Mouse (Mus musculus) left cerebral cortex, postnatal 10 days (tissue): ENCODE results near the gene Bex4. TPM values are rescaled to one million over a fixed set of nuclear protein-coding genes. Genes with fewer than 3 reads are reported as not detected.
A peak's percentile ranks its signal among the peaks of the same experiment; 100 is the strongest.
"Not testable (repeated sequence)": the region's sequence is repeated elsewhere in the genome, so short reads cannot be mapped to it uniquely, and the experiment has no call there.

Experiments used
- DNase-seq, 2 experiments: peaks; one replicate each; pipeline ENCODE4 v3.0.0; 2021 to 2022; ENCODE audit warnings: low spot score in 2 of 2, mixed read lengths in 1 of 2; ENCODE audit errors: extremely low spot score in 1 of 2
- intact Hi-C: fragments of 180-260 bp; cut with DNase I; formaldehyde crosslinking; loops from one replicate; pipeline ENCODE4 v1.15.1; 2025
- total RNA-seq, 2 experiments: library from RNA; stranded (reverse); gene quantifications; 2 replicates each; pipeline ENCODE4 v1.2.3; 2021

The Bex4 gene
- 10 to 100 TPM; 42.2 to 47.0 TPM for total RNA-seq

- DNase-seq, intact Hi-C loops: not testable (repeated sequence)
These were observed at the start of gene Bex4 for GRCm38 (mm10) chrX:136138827-136139639. Gene Bex4 (plus strand): TSS chrX:136138996.

- intact Hi-C loops: no loop called here
- DNase-seq: no peak
These were observed 46.1 kb upstream of the Bex4 start for GRCm38 (mm10) chrX:136092497-136093279.

- intact Hi-C loops: no loop called here
- no peak for DNase-seq
These were observed 44.4 kb upstream of the Bex4 start for GRCm38 (mm10) chrX:136094421-136094820.

DNA sequence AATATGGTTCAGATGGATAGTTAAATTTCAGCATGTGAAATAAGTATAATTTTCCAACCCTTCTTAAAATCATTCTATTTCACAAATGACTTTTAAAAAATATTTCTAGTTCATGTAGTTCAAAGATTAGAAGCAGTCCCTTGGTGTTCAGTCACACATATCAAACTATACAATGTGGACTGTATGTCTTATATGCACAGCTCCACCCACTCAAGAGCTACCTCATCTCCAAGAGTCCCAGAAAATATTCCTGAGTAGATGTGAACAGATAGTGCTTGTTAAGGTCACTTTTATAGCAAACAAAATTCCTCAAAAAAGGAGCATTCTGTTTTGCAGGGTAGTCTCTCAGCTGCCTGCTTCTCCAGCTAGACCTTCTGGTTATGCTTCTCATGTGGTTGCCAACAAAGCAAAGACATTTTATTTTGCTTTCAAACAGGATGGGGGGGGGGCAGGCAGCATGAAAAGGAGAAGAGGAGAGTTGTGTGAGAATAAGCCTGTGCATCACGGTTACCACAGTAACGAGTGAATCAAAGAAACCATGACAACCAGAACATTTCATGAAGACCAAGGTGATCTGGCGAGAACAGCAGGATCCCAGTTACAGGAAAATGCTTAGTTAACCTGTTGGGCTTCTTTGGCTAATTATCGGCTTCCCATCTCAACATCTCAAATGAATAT, 34.6 kb upstream of the Bex4 start:
- no peak for DNase-seq
- intact Hi-C loops: no loop called here

GRCm38 (mm10) chrX:136104724-136105088, 34.1 kb upstream of the Bex4 start:
- DNase-seq: no peak
- intact Hi-C loops: loop anchor here (5.0 kb wide), 1 partner anchor 37 kb away; the partner anchor contains the start of gene Bex2

- intact Hi-C loops: loop anchor here (2.0 to 5.0 kb wide), 2 partner anchors 41 to 61 kb away; partner anchors contain the start of gene Bex2
- DNase-seq: peak; percentile 26 to 42
These were observed 30.9 kb upstream of the Bex4 start for GRCm38 (mm10) chrX:136107942-136108341.

GRCm38 (mm10) chrX:136115015-136115414, 23.8 kb upstream of the Bex4 start:
- no peak for DNase-seq
- intact Hi-C loops: no loop called here

- intact Hi-C loops: no loop called here
- DNase-seq: peak; percentile 72 to 75
These were observed 23.3 kb upstream of the Bex4 start for GRCm38 (mm10) chrX:136115419-136115961.

GRCm38 (mm10) chrX:136127038-136127743, 11.6 kb upstream of the Bex4 start:
- DNase-seq: no peak
- intact Hi-C loops: no loop called here

DNA sequence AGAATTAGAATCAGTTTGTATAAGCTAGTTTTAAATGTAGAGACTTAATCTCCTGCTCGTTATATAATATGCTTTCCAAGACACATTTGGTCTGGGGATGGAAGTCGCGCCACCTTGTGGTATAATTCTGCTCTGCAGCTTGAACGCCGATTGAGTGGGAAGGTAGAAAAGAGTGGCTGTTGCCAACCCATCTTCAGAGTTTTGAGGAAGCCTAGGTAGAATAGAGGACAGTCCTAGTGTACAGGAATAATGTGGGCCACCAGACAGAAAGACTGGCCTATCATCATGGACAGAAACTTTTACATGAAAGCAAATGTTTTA, 11.1 kb upstream of the Bex4 start:
- intact Hi-C loops: no loop called here
- DNase-seq: peak in 1 of 2 experiments; percentile 47

- no peak for DNase-seq
- intact Hi-C loops: no loop called here
These were observed 3.2 kb upstream of the Bex4 start for GRCm38 (mm10) chrX:136135559-136135958.

GRCm38 (mm10) chrX:136139640-136140004, 826 bp downstream of the Bex4 start:
- DNase-seq, intact Hi-C loops: not testable (repeated sequence)

- intact Hi-C loops: no loop called here
- DNase-seq: no peak
These were observed 2.6 kb downstream of the Bex4 start for GRCm38 (mm10) chrX:136141385-136141784.

DNA sequence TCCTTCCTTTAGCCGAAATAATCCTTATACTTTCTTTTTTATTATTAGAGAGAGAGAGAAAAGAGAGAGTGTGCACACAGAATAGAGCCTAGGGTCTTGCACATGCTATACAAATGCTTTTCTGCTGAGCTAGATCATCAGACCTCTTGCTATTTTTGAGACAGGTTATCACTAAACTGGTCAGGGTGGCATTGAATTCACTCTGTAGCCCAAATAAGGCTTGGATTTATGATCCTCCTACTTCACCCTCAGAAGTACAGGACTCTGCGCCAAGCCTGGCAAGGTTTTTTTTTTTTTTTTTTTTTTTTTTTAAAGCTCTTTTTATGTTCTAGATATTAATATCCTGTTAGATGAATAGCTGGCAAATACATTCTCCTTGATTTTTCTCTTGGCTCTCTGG, 4.9 kb downstream of the Bex4 start:
- intact Hi-C loops: no loop called here
- DNase-seq: no peak

GRCm38 (mm10) chrX:136144195-136144594, 5.4 kb downstream of the Bex4 start:
- intact Hi-C loops: no loop called here
- DNase-seq: no peak

DNA sequence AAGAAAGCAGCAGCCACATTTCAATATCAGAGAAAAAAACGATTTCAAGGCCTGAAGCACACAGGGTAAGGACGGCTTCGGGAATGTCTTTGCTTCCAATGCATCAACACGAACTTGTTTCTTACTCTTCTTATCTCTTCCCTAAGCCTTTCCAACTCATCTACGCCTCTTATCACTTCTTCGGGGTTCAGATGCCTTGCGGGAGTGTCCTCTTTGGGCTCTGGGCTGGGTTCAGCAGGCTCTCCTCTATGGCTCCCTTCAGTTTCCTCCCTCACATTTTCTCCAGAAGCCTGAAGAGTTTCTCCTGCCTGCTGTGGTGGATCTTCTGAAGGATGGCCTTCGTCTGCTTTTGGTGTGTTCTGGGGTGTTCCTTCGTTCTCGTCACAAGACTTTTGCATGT, 31.8 kb downstream of the Bex4 start:
- intact Hi-C loops: no loop called here
- DNase-seq: no peak

DNA sequence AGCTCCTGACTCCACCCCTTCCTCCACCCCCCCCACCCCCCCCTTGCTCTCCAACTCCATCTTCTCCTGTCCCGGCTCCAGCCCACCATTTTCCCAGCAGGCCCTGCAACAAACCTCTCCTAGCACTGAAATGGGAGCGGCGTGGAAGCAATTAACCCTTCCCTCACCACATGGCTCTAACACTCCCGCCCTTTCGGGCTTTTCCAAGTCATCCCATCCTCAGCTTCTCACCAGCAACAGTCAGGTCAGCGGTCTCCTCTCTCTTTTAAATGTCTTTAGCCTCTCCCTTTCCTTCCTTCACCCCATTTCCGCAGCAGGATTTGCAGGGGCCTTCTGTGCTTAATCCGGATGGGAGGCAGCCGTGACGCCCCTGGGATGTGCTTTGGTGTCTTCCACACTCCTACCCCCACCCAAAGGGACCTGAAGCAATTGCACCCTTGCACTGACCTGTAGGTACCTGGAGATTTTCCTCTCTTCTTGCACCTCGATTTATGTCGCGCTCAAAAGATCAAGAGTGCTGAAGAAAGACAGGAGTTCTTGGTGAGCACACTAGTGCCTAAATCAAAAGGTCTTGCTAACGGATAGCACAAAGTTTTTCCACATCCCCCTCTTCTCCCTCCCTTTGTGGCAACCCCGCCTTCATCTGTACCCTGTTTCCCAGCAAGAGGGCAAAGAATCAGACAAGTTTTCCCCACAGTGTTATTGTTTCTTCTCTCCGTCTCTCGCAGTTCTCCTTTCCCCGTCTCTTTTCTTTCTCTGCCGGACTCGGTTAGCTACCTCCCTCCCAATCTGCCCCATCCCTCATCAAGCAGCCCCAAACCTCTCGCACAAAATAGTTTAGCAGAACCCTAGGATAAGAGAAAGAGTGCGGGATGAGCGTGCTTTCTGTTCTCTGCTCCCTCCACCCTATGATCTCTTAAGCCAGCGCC, 32.7 kb downstream of the Bex4 start:
- DNase-seq: peak; percentile 56 to 79
- intact Hi-C loops: no loop called here

GRCm38 (mm10) chrX:136172118-136172551, 33.3 kb downstream of the Bex4 start, which contains the start of gene Tceal8:
Gene Tceal8 (minus strand): TSS chrX:136172342.
- peak; percentile 78 to 88 for DNase-seq
- intact Hi-C loops: no loop called here
